Mouse (Mus musculus) lung, embryonic 14.5 days (tissue): ENCODE measurements at regions not wholly inside any gene's neighbourhood (a gene's known extent, or its start where the extent isn't known, plus 50 kb on each side); places are given as distances from the start of the nearest gene placed in this dataset.

ENCODE experiments used
- ATAC-seq: fragments of 200-750 bp; cut with Nextera tagmentation; 2 replicates; pipeline ENCODE4 v1.8.0; 2017; ENCODE audit warnings: mild to moderate bottlenecking, moderate TSS enrichment, moderate library complexity; ENCODE audit not compliant: insufficient read depth
- DNase-seq: peaks from one replicate; pipeline ENCODE4 v3.0.0-alpha.2; 2015
- H3K27ac ChIP-seq: fragments of 300-500 bp; sonication (generic); 2 replicates; pipeline ENCODE4 v1.5.1; 2014; ENCODE audit warnings: low read depth, mild to moderate bottlenecking, moderate library complexity
- H3K27me3 ChIP-seq: fragments of 300-500 bp; sonication (generic); 2 replicates; pipeline ENCODE4 v1.6.1; 2014; ENCODE audit warnings: low read length, control low read depth; ENCODE audit not compliant: insufficient read depth
- H3K36me3 ChIP-seq: fragments of 300-500 bp; sonication (generic); 2 replicates; pipeline ENCODE4 v1.6.1; 2014; ENCODE audit warnings: control low read depth; ENCODE audit not compliant: insufficient read depth
- H3K4me1 ChIP-seq: fragments of 300-500 bp; sonication (generic); 2 replicates; pipeline ENCODE4 v1.6.1; 2014; ENCODE audit warnings: antibody characterized with exemption, control low read depth; ENCODE audit not compliant: insufficient read depth
- H3K4me2 ChIP-seq: fragments of 300-500 bp; sonication (generic); 2 replicates; pipeline ENCODE4 v1.6.1; 2014; ENCODE audit warnings: mild to moderate bottlenecking
- H3K4me3 ChIP-seq: fragments of 300-500 bp; sonication (generic); 2 replicates; pipeline ENCODE4 v1.5.1; 2014; ENCODE audit warnings: low read depth, low read length
- H3K9ac ChIP-seq: fragments of 300-500 bp; sonication (generic); 2 replicates; pipeline ENCODE4 v1.6.1; 2014
- H3K9me3 ChIP-seq: fragments of 300-500 bp; sonication (generic); 2 replicates; pipeline ENCODE4 v1.6.1; 2016; ENCODE audit warnings: low read depth, low read length, control low read depth
- CTCF ChIP-seq: IDR thresholded peaks from 2 replicates; pipeline ENCODE4 v1.5.1; 2016; ENCODE audit warnings: antibody characterized with exemption, low read depth
- WGBS: fragments of 180-500 bp; shearing (Covaris S2); extraction: QIAGEN DNeasy Blood & Tissue Kit; methylation state at CpG from one replicate; pipeline ENCODE4 v1.1.7; 2014; 5-methylcytosine and 5-hydroxymethylcytosine counted together

DNA sequence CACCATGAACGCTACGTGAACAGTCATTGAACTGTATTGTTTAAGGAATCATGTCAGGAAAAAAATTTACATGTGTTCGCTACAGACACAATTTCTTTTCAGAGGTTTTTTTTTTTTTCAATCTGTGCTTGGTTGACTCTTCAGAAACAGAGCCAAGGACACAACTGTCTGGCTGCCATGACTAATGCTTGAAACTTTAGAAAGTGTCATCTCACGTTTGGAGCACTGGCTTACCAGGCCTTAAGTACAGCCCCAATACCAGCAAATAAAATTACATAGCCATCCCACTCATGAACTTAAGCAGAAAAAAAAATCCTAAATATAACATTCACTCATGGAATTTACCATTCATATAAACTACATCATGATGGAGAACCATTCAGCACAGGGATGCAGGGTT lies 115.1 kb upstream of the Syt13 start:
- Histone ChIP-seq H3K27ac (no peak overlapping the region), H3K4me3 (no peak overlapping the region), H3K9me3 (no peaks in the 10 kb centered on the region), H3K27me3 (no peaks in the 10 kb centered on the region), H3K4me2 (no peak overlapping the region), H3K9ac (no peak overlapping the region), H3K36me3 (no peaks in the 10 kb centered on the region), H3K4me1 (no peaks in the 10 kb centered on the region)
- no peak for TF ChIP-seq CTCF
- DNase-seq (no peak), ATAC-seq (no peak)
- WGBS, result 79% methylated on average over 4 of the region's 4 CpGs

GRCm38 (mm10) chr2:92800667-92801066 lies 114.2 kb upstream of the Syt13 start:
- H3K36me3 ChIP-seq, result no peaks in the 10 kb centered on the region
- 60% methylated on average over 5 of the region's 5 CpGs for WGBS
- ATAC-seq (no peak), DNase-seq (no peak)
- no peak overlapping the region for H3K9ac ChIP-seq
- TF ChIP-seq CTCF, result no peak
- no peaks in the 10 kb centered on the region for H3K9me3 ChIP-seq
- no peak overlapping the region for H3K4me2 ChIP-seq
- H3K27me3 ChIP-seq, result no peaks in the 10 kb centered on the region
- H3K4me3 ChIP-seq, result no peak overlapping the region
- no peaks in the 10 kb centered on the region for H3K4me1 ChIP-seq
- H3K27ac ChIP-seq, result no peak overlapping the region

- no peaks in the 10 kb centered on the region for H3K27me3 ChIP-seq
- no peaks in the 10 kb centered on the region for H3K4me1 ChIP-seq
- ATAC-seq (no peak), DNase-seq (no peak)
- 56% methylated on average over 1 of the region's 1 CpGs for WGBS
- no peaks in the 10 kb centered on the region for H3K36me3 ChIP-seq
- no peak for TF ChIP-seq CTCF
- no peak overlapping the region for H3K9ac ChIP-seq
- no peaks in the 10 kb centered on the region for H3K9me3 ChIP-seq
- H3K4me3 ChIP-seq, result no peak overlapping the region
- H3K4me2 ChIP-seq, result no peak overlapping the region
- no peak overlapping the region for H3K27ac ChIP-seq
Observed at GRCm38 (mm10) chr2:92804916-92805315, 110.0 kb upstream of the Syt13 start.

- ATAC-seq (no peak), DNase-seq (no peak)
- TF ChIP-seq CTCF, result no peak
- no peaks in the 10 kb centered on the region for H3K36me3 ChIP-seq
- no peak overlapping the region for H3K27ac ChIP-seq
- no peak overlapping the region for H3K4me2 ChIP-seq
- no peaks in the 10 kb centered on the region for H3K9me3 ChIP-seq
- no peaks in the 10 kb centered on the region for H3K27me3 ChIP-seq
- WGBS, result 23% methylated on average over 4 of the region's 4 CpGs
- H3K9ac ChIP-seq, result no peak overlapping the region
- no peak overlapping the region for H3K4me3 ChIP-seq
- no peaks in the 10 kb centered on the region for H3K4me1 ChIP-seq
Observed at GRCm38 (mm10) chr2:92805761-92806160, 109.1 kb upstream of the Syt13 start.

DNA sequence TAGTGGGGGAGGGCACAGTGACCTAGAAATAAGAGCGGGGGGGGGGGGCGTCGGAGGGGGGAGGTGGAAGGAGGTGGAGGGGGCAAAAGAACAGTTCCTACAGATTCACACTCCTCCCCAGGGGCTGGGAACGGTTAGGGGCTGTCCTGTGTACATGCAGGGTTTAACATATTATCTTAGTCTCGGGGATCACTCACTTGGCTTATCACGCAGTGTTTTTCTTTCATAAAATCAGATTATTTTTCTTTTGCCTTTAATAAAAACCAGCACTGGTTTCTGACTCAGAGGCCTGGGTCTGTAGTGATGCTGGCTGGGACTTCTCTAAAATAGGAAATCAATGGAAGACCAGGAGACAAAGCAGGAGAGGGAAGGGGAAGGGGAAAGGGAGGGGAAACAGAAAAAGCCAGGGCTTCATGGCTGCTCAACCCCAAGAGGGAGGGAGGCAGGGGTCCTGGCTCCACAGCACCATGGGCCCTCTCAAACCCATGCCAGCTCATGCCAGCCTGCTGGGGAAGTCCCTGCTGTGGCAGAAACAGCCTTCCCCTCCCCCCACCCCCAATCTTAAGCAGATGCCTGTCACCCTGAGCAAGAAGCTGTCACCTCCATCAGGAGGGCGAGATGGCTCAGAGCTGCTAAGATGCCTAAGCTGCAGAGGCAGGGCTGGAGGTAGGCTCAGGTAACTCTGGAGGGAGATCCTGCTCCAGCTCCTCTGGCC lies 108.3 kb upstream of the Syt13 start:
- no peaks in the 10 kb centered on the region for H3K36me3 ChIP-seq
- H3K27me3 ChIP-seq, result no peaks in the 10 kb centered on the region
- DNase-seq (no peak), ATAC-seq (no peak)
- H3K4me2 ChIP-seq, result no peak overlapping the region
- H3K27ac ChIP-seq, result no peak overlapping the region
- no peaks in the 10 kb centered on the region for H3K9me3 ChIP-seq
- no peaks in the 10 kb centered on the region for H3K4me1 ChIP-seq
- H3K4me3 ChIP-seq, result no peak overlapping the region
- H3K9ac ChIP-seq, result no peak overlapping the region
- 20% methylated on average over 6 of the region's 7 CpGs for WGBS
- TF ChIP-seq CTCF, result no peak

DNA sequence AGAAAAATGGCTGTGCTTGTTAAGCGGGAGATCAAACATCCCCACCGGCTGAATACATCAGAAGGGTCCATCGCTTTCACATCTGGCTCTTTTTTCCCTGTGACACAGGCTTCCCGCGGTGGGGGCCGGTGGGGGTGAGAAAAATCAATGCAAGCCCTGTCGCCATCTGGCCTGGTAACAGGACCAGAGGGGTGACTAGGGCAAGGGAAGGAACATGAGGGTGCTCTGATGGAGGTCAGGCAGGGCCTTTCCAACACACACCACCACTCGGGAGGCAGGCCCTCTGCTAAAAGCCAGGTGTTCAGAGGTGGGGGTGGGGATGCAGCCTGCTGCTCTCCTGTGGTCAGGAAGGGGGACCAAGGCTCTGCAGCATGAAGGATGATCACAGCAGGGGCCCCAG lies 107.5 kb upstream of the Syt13 start:
- 7% methylated on average over 8 of the region's 8 CpGs for WGBS
- no peak for TF ChIP-seq CTCF
- Histone ChIP-seq H3K4me2 (no peak overlapping the region), H3K9ac (no peak overlapping the region), H3K9me3 (no peaks in the 10 kb centered on the region), H3K36me3 (no peaks in the 10 kb centered on the region), H3K4me1 (no peaks in the 10 kb centered on the region), H3K27ac (no peak overlapping the region), H3K27me3 (no peaks in the 10 kb centered on the region), H3K4me3 (no peak overlapping the region)
- no peak for DNase-seq
- ATAC-seq, result no peak

DNA sequence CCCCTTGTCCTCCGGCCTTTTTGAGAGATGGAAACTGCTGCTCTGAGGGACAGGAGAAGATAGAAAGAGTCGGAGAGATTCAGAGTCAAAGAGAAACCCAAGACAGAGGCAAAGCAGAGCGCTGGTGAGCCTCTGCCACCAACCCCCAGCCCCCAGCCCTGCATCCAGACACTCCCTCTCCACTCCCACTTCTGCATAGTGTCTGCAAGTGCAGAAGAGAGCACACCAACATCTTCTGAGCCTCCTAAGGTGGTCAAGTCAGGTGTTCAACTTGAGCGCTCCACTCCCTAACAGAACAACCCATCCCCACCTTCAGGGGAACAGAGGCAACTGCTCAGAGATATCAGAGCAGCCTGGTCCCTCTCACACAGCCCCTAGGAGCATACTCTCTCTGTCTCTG lies 106.8 kb upstream of the Syt13 start:
- WGBS, result 63% methylated on average over 4 of the region's 4 CpGs

More for the DNA sequence above, 106.8 kb upstream of the Syt13 start:
- no peak overlapping the region for H3K4me3 ChIP-seq
- no peak overlapping the region for H3K9ac ChIP-seq
- no peak for ATAC-seq
- H3K4me1 ChIP-seq, result peaks cover under 1% of the 10 kb centered on the region; the same call in 1 of the 2 replicates
- H3K9me3 ChIP-seq, result no peaks in the 10 kb centered on the region
- DNase-seq, result no peak
- no peaks in the 10 kb centered on the region for H3K36me3 ChIP-seq
- H3K27me3 ChIP-seq, result no peaks in the 10 kb centered on the region
- no peak overlapping the region for H3K4me2 ChIP-seq
- no peak overlapping the region for H3K27ac ChIP-seq
- TF ChIP-seq CTCF, result no peak
